Mouse (Mus musculus) myocyte (in vitro differentiated cells): ENCODE results near the gene Ciz1. TPM values are rescaled to one million over a fixed set of nuclear protein-coding genes. Genes with fewer than 3 reads are reported as not detected.
A peak's percentile ranks its signal among the peaks of the same experiment; 100 is the strongest.

ENCODE experiments used
- H3K27me3 ChIP-seq: one replicate; pipeline ENCODE4 v1.6.1; 2011; ENCODE audit not compliant: control insufficient read depth, insufficient read depth, insufficient read length
- H3K36me3 ChIP-seq: one replicate; pipeline ENCODE4 v1.6.1; 2011; ENCODE audit not compliant: control insufficient read depth, insufficient read depth
- H3K4me2 ChIP-seq: one replicate; pipeline ENCODE4 v1.6.1; 2011; ENCODE audit warnings: low read depth, control low read depth
- H3K4me3 ChIP-seq: one replicate; pipeline ENCODE4 v1.5.1; 2011; ENCODE audit warnings: mild to moderate bottlenecking, control low read depth, moderate library complexity
- H3K79me2 ChIP-seq: one replicate; pipeline ENCODE4 v1.6.1; 2011; ENCODE audit not compliant: control insufficient read depth, insufficient read depth
- H3ac ChIP-seq: one replicate; pipeline ENCODE4 v1.6.1; 2011; ENCODE audit not compliant: control insufficient read depth, insufficient read length
- CEBPB ChIP-seq: IDR thresholded peaks from 2 replicates; pipeline ENCODE4 v1.6.1; 2011; ENCODE audit warnings: mild to moderate bottlenecking, moderate library complexity; ENCODE audit not compliant: poor library complexity, insufficient read depth, severe bottlenecking
- E2F4 ChIP-seq: IDR thresholded peaks from one replicate; pipeline ENCODE4 v1.6.1; 2011; ENCODE audit warnings: mild to moderate bottlenecking, control low read depth, moderate library complexity; ENCODE audit not compliant: insufficient read depth
- MAX ChIP-seq: IDR thresholded peaks from one replicate; pipeline ENCODE4 v1.6.1; 2011; ENCODE audit warnings: low read depth, mild to moderate bottlenecking, control low read depth
- MYOD1 ChIP-seq, 3 experiments: IDR thresholded peaks; one replicate each; pipeline ENCODE4 v1.6.1; 2011; ENCODE audit warnings: control low read depth in 2 of 3, low read depth in 2 of 3, mild to moderate bottlenecking in 2 of 3, moderate library complexity in 1 of 3; ENCODE audit not compliant: insufficient read length in 2 of 3, control insufficient read depth in 1 of 3
- MYOG ChIP-seq, 3 experiments: IDR thresholded peaks; one replicate each; pipeline ENCODE4 v1.6.1; 2011; ENCODE audit warnings: control low read depth in 2 of 3, low read depth in 2 of 3, mild to moderate bottlenecking in 2 of 3; ENCODE audit not compliant: insufficient read length in 2 of 3, control insufficient read depth in 1 of 3, insufficient read depth in 1 of 3
- POLR2A ChIP-seq: IDR thresholded peaks from one replicate; pipeline ENCODE4 v1.6.1; 2011; ENCODE audit warnings: low read depth, mild to moderate bottlenecking, control low read depth, moderate library complexity; ENCODE audit not compliant: insufficient read length
- POLR2AphosphoS2 ChIP-seq: IDR thresholded peaks from one replicate; pipeline ENCODE4 v1.6.1; 2011; ENCODE audit warnings: low read depth, control low read depth; ENCODE audit not compliant: insufficient read length
- REST ChIP-seq: IDR thresholded peaks from one replicate; pipeline ENCODE4 v1.6.1; 2011; ENCODE audit warnings: mild to moderate bottlenecking, control low read depth, moderate library complexity; ENCODE audit not compliant: insufficient read depth, insufficient read length
- SRF ChIP-seq: IDR thresholded peaks from one replicate; pipeline ENCODE4 v1.6.1; 2011; ENCODE audit warnings: low read depth; ENCODE audit not compliant: control insufficient read depth, insufficient read length
- TCF12 ChIP-seq: IDR thresholded peaks from one replicate; pipeline ENCODE4 v1.6.1; 2011; ENCODE audit warnings: mild to moderate bottlenecking, control low read depth; ENCODE audit not compliant: poor library complexity, insufficient read depth, severe bottlenecking
- TCF3 ChIP-seq: IDR thresholded peaks from one replicate; pipeline ENCODE4 v1.6.1; 2011; ENCODE audit warnings: low read depth, control low read depth; ENCODE audit not compliant: insufficient read length
- USF1 ChIP-seq: IDR thresholded peaks from one replicate; pipeline ENCODE4 v1.6.1; 2011; ENCODE audit warnings: low read depth, mild to moderate bottlenecking, control low read depth, moderate library complexity
- polyA plus RNA-seq: library from polyadenylated mRNA; unstranded; fragments of >200 nt; fragmentation: generic; extraction: Trizol; gene quantifications from one replicate; pipeline ENCODE4 v1.2.1, GENCODE M21; 2012; ENCODE audit warnings: missing spikeins

Gene Ciz1
- polyA plus RNA-seq, 1 experiment = 54.2 TPM

- no peak overlapping the region for H3K4me2 ChIP-seq
- H3K27me3 ChIP-seq = no peaks in the 10 kb centered on the region
- TF ChIP-seq POLR2AphosphoS2 (no peak), USF1 (no peak), SRF (no peak), E2F4 (no peak), MYOD1 (IDR thresholded peaks at IDR 0.05; ENCODE audit: control insufficient read depth in 1 of 3, insufficient read length in 2 of 3, low read depth in 2 of 3) (no peak), POLR2A (no peak), TCF3 (no peak)
- H3K36me3 ChIP-seq = no peaks in the 10 kb centered on the region
- no peaks in the 10 kb centered on the region for H3K79me2 ChIP-seq
- no peak overlapping the region for H3K4me3 ChIP-seq
- H3ac ChIP-seq = no peak overlapping the region
Observed at GRCm38 (mm10) chr2:32348311-32348710, 3.8 kb upstream of the Ciz1 start.

- TF ChIP-seq REST = no peak
- no peak for TF ChIP-seq CEBPB
- no peak for TF ChIP-seq SRF
- no peak for TF ChIP-seq E2F4
- TF ChIP-seq MYOD1 (IDR thresholded peaks at IDR 0.05; ENCODE audit: control insufficient read depth in 1 of 3, insufficient read length in 2 of 3, low read depth in 2 of 3) = no peak
- no peak for TF ChIP-seq USF1
- no peak for TF ChIP-seq TCF12
- no peak for TF ChIP-seq TCF3
- no peak for TF ChIP-seq POLR2AphosphoS2
- TF ChIP-seq POLR2A = no peak
- no peak for TF ChIP-seq MAX
- TF ChIP-seq MYOG (IDR thresholded peaks at IDR 0.05; ENCODE audit: control insufficient read depth in 1 of 3, insufficient read depth in 1 of 3, insufficient read length in 2 of 3, low read depth in 2 of 3) = no peak
- no peaks in the 10 kb centered on the region for H3K79me2 ChIP-seq
- no peaks in the 10 kb centered on the region for H3K27me3 ChIP-seq
- H3ac ChIP-seq = no peak overlapping the region
- H3K4me2 ChIP-seq = no peak overlapping the region
- H3K36me3 ChIP-seq = no peaks in the 10 kb centered on the region
- no peak overlapping the region for H3K4me3 ChIP-seq
Observed at GRCm38 (mm10) chr2:32349625-32350255, 2.4 kb upstream of the Ciz1 start.

GRCm38 (mm10) chr2:32350471-32351051 is 1.6 kb upstream of the Ciz1 start:
- H3K27me3 ChIP-seq = no peaks in the 10 kb centered on the region
- no peaks in the 10 kb centered on the region for H3K79me2 ChIP-seq
- no peak overlapping the region for H3K4me2 ChIP-seq
- TF ChIP-seq TCF12 (no peak), USF1 (no peak), MAX (no peak), SRF (no peak), REST (no peak), POLR2AphosphoS2 (no peak), TCF3 (no peak), E2F4 (no peak), MYOD1 (IDR thresholded peaks at IDR 0.05; ENCODE audit: control insufficient read depth in 1 of 3, insufficient read length in 2 of 3, low read depth in 2 of 3) (no peak), CEBPB (no peak), MYOG (IDR thresholded peaks at IDR 0.05; ENCODE audit: control insufficient read depth in 1 of 3, insufficient read depth in 1 of 3, insufficient read length in 2 of 3, low read depth in 2 of 3) (no peak), POLR2A (no peak)
- no peaks in the 10 kb centered on the region for H3K36me3 ChIP-seq
- H3K4me3 ChIP-seq = no peak overlapping the region
- H3ac ChIP-seq = no peak overlapping the region

DNA sequence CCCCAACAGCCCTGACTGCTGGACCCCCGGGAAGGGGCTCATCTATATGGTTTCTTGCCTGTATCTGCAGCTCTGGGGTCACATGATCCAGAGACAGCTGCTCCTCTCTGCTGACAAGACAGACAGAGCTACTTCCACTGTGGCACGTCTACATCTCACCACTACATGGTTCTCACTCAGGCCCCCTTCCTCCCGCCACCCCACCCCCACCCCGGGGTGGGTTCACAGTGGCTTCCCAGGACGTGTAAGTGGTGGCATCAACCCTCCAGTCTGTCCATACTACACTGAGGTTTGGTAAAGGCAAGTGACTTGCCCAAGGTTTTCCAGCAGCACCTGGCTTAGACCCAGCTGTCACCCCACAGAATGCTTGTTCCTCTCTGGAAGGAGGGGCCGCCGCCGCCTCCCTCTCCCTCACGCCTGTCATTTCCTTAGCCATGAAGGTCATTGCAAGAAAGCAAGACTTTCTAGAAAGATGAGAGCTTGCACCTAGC is 611 bp upstream of the Ciz1 start:
- H3K36me3 ChIP-seq = no peaks in the 10 kb centered on the region
- H3K79me2 ChIP-seq = no peaks in the 10 kb centered on the region
- H3K4me3 ChIP-seq = peak overlapping the region; percentile 33
- TF ChIP-seq USF1 (peak; percentile 25), TCF12 (no peak), MAX (no peak), MYOD1 (IDR thresholded peaks at IDR 0.05; ENCODE audit: control insufficient read depth in 1 of 3, insufficient read length in 2 of 3, low read depth in 2 of 3) (peak in 1 of 3 experiments; percentile 13), MYOG (IDR thresholded peaks at IDR 0.05; ENCODE audit: control insufficient read depth in 1 of 3, insufficient read depth in 1 of 3, insufficient read length in 2 of 3, low read depth in 2 of 3) (peak in 1 of 3 experiments; percentile 27), POLR2A (no peak)
- H3ac ChIP-seq = no peak overlapping the region
- H3K4me2 ChIP-seq = peak overlapping the region; percentile 90
- H3K27me3 ChIP-seq = no peaks in the 10 kb centered on the region

DNA sequence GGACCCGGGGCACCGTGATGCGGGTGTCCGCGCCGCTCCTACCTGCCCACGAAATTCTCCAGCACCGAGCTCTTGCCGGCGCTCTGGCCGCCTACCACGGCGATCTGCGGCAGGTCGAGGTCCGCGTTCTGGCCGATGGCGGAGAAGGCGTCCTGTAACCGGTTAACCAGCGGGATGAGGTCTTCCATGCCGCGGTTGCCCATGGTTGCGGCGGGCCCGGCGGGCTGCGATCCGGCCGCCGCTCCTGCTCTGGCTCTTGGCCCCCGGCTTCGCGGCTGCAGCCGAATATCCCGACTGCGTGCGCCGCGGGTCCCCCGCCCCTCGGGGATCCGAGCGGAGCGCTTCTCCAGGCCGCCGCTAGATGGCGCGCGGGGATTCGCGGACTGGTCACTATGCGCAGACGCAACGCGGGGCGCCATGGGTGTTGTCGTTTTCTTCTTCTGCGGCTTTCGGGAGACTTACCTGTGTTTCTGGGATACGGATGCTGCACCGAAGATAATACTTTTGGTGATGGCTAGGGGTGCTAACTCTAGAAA is 948 bp downstream of the Ciz1 start, which contains the start of gene Dnm1:
Dnm1 (minus strand) TSS at position 332 of the 536 bp plus-strand sequence.
- H3K4me3 ChIP-seq = peak within 1 kb of the TSS; percentile 33
- H3K4me2 ChIP-seq = peak within 1 kb of the TSS; percentile 90
- H3K36me3 ChIP-seq = no peaks in the 10 kb centered on the region
- H3K79me2 ChIP-seq = no peaks in the 10 kb centered on the region
- TF ChIP-seq USF1 = no peak
- TF ChIP-seq POLR2AphosphoS2 = peak; percentile 9
- H3ac ChIP-seq = peak within 1 kb of the TSS; percentile 6
- H3K27me3 ChIP-seq = no peaks in the 10 kb centered on the region
